Mouse (Mus musculus): ENCODE measurements around the gene Fscn2.
"Not testable (repeated sequence)": the region's sequence is repeated elsewhere in the genome, so short reads cannot be mapped to it uniquely, and the experiment has no call there.

Fscn2 gene

DNA sequence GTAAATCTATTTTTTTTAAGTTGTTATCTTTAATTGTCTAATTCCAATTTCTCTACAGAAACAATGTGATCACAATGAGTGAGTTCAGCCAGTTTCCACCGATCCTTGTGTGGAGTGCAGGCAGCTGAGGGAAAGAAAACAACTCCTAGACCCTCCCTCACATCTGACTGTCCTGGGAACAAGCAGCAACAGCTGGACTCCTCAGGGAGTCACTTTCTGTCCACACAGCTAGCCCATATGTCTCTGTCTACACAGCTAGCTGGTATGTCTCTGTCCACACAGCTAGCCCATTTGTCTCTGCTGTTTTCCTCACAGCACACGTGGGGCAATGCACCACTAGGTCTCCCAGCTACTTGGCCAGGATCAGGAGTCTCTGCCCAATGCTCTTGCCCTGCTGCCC lies 36.3 kb downstream of the Fscn2 start:
- DNase-seq (ENCODE audit: low read depth, low spot score): no peak

DNA sequence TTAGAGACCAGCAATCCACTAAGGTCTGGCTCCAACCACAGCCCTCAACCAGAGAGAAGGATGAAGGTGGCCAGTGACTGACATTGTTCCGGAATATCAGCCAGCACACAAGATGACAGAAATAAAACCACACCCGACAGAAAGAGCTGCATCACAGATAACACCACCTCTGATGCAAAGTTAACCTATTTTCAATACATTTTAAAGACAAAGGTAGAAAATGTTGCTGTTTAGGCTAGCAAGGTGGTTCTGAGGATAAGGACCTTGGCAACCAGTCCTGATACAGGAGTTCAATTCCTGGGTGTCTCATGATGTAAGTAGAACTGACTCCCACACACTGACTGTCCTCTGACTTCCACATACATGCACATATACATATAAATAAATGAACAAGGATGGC lies 38.0 kb downstream of the Fscn2 start:
- no peak for DNase-seq (ENCODE audit: low read depth, low spot score)

DNA sequence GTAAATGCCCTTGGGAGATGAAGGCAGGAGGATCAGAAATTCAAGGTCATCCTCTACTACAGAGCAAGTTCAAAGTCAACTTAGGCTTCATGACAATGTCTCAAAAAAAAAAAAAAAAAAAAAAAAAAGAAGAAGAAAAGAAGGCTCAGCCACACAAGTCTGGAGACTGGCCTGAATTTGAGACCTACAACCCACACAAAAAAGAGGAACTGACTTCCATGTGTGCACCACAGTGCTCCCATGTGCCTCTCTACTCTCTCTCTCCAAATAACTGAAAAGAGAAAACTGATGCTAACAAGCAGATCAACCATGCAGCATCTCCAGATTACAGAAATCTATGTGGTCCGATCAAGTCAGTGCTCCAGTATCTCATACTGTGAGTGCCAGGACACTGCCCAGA lies 43.5 kb downstream of the Fscn2 start:
- no peak for DNase-seq (ENCODE audit: low read depth, low spot score)

DNA sequence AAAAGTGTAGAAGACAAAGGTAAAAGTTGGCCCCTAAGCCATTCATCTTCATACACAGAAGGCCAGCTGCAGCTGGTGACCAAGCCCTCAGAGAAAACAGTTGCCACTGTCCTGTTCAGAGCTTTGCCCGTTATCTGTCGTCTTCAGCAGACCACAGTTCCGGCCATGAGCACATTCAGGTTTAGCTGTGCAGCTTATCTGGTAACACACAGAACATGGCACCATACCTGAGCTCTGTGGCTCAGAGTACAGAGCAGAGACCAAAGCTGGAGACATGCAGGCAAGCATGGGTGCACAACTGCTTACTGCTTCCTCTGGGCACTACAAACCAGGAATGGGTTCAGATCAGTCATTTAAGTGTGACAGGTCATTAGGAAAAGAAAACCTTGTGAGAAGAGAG lies 44.5 kb downstream of the Fscn2 start:
- no peak for DNase-seq (ENCODE audit: low read depth, low spot score)

DNA sequence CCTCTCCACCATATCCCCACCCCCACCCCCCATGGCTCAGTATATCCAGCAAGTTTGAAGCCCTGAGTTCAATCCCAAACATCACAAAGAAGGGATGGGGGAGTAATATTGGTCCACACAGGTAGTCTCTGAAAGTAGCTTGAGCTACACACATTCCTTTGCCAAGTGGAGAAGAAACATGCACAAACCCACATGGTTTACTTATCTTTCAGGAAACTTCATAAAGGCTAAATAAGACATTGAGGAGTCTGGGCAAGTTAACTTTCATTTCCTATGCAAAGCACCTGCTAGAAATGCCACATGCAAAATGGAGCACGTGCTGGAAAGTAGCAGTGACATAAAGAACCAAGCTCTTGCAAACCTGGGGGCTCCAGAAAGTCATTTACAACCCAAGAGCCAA lies 45.1 kb downstream of the Fscn2 start:
- DNase-seq (ENCODE audit: low read depth, low spot score): no peak

DNA sequence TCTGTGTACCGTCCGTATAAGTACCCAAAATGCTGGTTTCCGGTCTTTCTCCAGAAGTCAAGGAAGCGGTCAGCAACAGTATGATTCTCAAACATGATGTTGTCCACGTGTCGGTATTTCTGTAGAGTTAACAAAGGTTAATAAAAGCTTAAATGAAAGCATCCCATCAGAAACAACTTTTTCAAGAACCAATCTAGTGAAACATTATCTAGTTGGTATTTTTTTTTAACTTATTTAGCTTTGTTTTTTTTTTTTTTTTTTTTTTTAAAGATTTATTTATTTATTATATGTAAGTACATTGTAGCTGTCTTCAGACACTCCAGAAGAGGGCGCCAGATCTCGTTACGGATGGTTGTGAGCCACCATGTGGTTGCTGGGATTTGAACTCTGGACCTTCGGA lies 52.3 kb downstream of the Fscn2 start:
- DNase-seq (ENCODE audit: low read depth, low spot score): not testable (repeated sequence)

All from brain, embryonic 18.5 days (tissue).